Mouse (Mus musculus) liver, embryonic 18 days (tissue): ENCODE data around the gene Dusp8. TPM values are rescaled to one million over a fixed set of nuclear protein-coding genes. Genes with fewer than 3 reads are reported as not detected.

Source experiments
- polyA plus RNA-seq: library from polyadenylated mRNA; depleted of rRNA; stranded (reverse); fragments of >200 nt; gene quantifications from 2 replicates; pipeline ENCODE4 v1.2.3, GENCODE M21; 2012; rRNA removed

Dusp8 gene
- polyA plus RNA-seq, result 1.4 TPM in 2 replicates

DNA sequence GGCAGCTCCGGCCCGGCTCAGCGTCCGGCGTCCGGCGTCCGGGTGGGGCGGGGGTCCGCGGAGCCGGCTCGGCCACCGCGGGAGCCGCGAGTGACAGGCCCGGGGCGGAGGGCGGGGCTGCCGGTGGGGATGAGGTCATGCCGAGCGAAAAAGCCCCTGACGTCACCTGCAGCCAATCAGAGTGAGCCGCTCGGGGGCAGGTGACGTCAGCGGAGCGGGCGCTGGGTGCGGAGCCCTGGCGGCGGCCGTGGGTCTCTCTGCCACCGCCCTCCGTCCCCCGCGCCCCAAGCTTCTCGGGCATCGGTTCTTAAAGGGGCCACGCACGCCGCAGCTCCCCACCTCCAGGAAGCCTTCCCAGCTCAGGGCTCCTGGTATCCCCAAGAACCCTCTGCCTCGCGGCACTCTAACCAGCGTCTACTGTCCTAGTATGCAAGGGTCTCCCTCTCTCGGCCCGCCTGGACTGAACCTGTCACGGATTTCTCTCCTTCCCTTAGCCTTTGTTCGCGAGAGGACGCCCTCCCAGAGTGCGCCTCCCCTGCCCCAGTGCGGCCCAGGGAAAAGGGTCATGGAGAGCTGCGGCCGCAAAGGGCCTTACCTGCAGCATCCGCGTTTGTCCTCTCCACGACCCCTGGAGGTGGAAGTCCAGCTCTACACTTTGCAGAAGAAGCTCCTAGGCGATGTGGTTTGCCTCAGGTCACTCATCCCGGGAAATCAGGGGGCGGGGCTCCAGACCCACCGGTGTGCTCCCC is at the start of gene Dusp8:
Gene Dusp8 (minus strand): TSS at position 661 of the 749 bp plus-strand sequence.

DNA sequence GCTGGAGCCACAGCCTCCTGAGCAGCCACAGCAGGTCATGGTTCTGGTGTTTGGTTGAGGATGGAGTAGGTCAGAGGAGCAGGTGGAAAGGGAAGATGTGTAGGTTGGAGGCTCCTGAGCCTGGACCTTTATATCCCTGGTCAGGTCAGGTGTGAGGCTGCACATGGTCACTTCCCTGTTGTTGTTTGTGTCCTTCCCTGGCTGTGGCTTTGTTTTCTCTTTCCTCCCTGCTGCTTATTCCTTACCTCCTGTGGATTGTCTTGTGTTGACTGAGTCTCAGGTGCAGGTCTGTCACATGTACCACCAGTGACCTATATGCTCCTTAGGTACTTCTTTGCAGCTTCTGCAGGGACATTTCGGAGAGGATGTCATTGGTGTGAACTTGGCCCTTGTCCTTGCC is 48.9 kb upstream of the Dusp8 start, which contains the start of gene Gm45337:
Gene Gm45337 (minus strand): TSS at position 101 of the 400 bp plus-strand sequence.

DNA sequence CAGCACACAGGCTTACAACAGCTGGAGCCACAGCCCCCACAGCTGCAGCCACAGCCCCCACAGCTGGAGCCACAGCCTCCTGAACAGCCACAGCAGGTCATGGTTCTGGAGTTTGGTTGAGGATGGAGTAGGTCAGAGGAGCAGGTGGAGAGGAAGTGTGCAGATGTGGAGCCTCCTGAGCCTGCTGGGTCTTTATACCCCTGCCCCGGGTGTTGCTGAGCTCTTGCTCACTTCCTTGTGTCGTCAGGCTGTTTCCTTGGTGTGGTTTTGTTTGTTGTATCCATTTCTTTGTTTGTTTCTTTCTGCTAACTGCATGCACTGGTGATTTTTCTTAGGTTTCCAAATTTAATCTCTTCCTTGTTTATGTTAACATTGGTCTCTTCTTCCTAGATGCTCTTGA is 40.3 kb upstream of the Dusp8 start, which contains the start of gene Gm39115:
Gene Gm39115 (minus strand): TSS at position 101 of the 400 bp plus-strand sequence.

DNA sequence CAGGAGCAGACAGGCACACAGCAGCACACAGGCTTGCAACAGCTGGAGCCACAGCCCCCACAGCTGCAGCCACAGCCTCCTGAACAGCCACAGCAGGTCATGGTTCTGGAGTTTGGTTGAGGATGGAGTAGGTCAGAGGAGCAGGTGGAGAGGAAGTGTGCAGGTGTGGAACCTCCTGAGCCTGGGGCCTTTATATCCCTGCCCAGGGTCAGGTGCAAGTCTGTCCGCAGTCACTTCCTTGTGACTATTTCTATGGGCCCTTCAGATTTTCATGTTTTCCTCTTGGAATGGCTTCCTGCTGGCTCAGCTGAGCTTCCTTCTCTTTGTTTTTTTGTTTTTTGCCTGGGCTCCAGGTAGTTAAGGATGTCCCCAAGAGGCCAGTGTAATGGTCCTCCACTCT is 25.0 kb upstream of the Dusp8 start, which contains the start of gene Gm45618:
Gene Gm45618 (minus strand): TSS at position 101 of the 400 bp plus-strand sequence.

DNA sequence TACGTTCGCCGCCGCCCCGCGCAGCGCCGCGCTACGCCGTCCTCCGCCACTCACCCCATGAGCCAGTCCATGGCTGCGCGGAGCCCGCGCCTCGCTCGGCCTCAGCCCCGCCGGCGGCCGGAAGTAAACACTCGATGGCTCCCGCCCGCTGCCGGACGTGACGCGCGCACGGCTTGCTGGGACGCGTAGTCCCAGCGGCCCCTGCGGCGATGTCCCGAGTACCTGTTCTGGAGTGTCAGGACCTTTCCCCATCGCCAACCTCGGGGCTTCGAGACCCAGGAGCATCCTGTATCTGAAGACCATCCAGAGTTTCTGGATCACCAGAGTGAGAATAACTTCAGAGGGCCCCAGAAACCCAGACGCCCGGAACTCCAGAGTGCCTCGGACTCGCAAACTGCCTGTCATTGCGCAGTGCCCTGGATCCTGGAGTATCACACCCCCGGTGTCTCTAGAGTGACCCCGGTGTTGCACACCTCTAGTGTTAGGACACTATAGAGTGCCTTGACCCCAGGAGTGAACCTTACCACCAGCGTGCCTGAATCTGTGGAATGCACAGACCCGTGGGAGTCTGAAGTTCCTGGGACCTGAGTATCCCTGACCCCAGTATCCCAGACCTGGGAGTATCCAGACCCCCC is 34.6 kb downstream of the Dusp8 start, which contains the start of gene Mob2:
Gene Mob2 (minus strand): TSS at position 135 of the 635 bp plus-strand sequence.

Other genes with a start within 250 kb of the Dusp8 start
- 16.6 and 17.1 TPM in 2 replicates for gene Tollip, start 177.3 kb downstream of the Dusp8 start, polyA plus RNA-seq
- not detected in 2 replicates for gene Brsk2, start 146.1 kb downstream of the Dusp8 start, polyA plus RNA-seq
- gene Mob2, start 34.8 kb downstream of the Dusp8 start, polyA plus RNA-seq, result 26.5 and 26.9 TPM in 2 replicates
- gene Gm45618, start 24.9 kb upstream of the Dusp8 start, polyA plus RNA-seq, result not detected in 2 replicates
- gene Gm39115, start 40.2 kb upstream of the Dusp8 start, polyA plus RNA-seq, result not detected in 2 replicates
- gene Gm45337, start 48.8 kb upstream of the Dusp8 start, polyA plus RNA-seq, result not detected in 2 replicates
- not detected in 2 replicates for gene Gm29735, start 61.3 kb upstream of the Dusp8 start, polyA plus RNA-seq
- not detected in 2 replicates for gene Gm4553, start 69.9 kb upstream of the Dusp8 start, polyA plus RNA-seq
- not detected in 2 replicates for gene Krtap5-2, start 80.2 kb upstream of the Dusp8 start, polyA plus RNA-seq
- not detected in 2 replicates for gene Gm10153, start 94.5 kb upstream of the Dusp8 start, polyA plus RNA-seq
- not detected in 2 replicates for gene Krtap5-3, start 105.5 kb upstream of the Dusp8 start, polyA plus RNA-seq
- not detected in 2 replicates for gene Gm7579, start 116.0 kb upstream of the Dusp8 start, polyA plus RNA-seq
- gene Krtap5-5, start 134.1 kb upstream of the Dusp8 start, polyA plus RNA-seq, result not detected in 2 replicates
- not detected in 2 replicates for gene Gm40460, start 145.2 kb upstream of the Dusp8 start, polyA plus RNA-seq
- not detected in 2 replicates for gene Gm2431, start 162.5 kb upstream of the Dusp8 start, polyA plus RNA-seq
- not detected in 2 replicates for gene Gm4559, start 178.5 kb upstream of the Dusp8 start, polyA plus RNA-seq
- gene Krtap5-1, start 201.3 kb upstream of the Dusp8 start, polyA plus RNA-seq, result not detected in 2 replicates
- gene Krtap5-4, start 207.7 kb upstream of the Dusp8 start, polyA plus RNA-seq, result not detected in 2 replicates